Mouse (Mus musculus) gastrocnemius, adult 8-10 months (tissue): ENCODE results near the gene Tmem221. TPM values are rescaled to one million over a fixed set of nuclear protein-coding genes. Genes with fewer than 3 reads are reported as not detected.
"Not testable (repeated sequence)": the region's sequence is repeated elsewhere in the genome, so short reads cannot be mapped to it uniquely, and the experiment has no call there.

Experiments used
- DNase-seq, 2 experiments: peaks; one replicate each; pipeline ENCODE4 v3.0.0; 2022; ENCODE audit warnings: low spot score in 2 of 2
- total RNA-seq, 4 experiments: library from RNA; stranded (reverse); gene quantifications; 2 replicates each; pipeline ENCODE4 v1.2.4; 2022

Gene Tmem221
- total RNA-seq, 4 experiments from 2014 or later, result not detected

DNA sequence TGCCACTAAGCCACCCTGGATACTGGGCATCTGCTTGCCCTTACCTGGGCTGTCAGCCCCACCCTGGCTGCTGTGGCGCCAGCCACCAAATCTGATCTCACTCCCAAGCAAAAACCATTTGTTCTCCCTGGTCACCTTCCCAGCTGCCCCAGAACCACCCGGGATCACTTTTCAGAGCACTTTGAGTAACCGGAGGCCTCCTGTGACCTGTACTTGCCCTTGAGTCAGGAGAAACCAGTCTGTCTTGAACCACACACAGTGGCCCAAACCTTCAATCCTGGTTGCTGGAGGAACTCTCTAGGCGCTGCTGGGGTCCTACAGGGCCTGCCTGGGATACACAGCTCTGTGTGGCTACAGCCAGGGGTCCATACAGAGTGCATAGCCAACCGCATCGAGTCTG lies 5.9 kb downstream of the Tmem221 start:
- no peak for DNase-seq

- no peak for DNase-seq
Measured at GRCm38 (mm10) chr8:71550754-71551153, 7.9 kb downstream of the Tmem221 start.

DNA sequence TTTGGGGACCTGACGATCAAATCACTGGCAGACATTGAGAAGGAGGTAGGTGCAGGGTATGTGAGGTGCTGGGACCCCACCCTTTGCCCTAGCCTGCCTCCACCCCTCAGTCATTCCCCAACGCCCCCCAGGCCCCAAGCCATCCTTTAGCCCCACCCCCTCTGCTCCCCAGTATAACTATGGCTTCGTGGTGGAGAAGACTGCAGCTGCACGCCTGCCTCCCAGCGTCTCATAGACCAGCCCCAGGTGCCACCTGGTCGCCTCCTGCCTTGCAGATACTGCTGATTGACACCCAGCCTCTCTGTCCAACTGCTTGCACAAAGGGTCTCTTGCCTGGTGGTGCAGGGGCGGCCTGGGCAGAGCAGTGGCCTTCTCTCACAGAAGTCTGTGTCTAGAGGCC lies 11.1 kb downstream of the Tmem221 start:
- DNase-seq, result no peak

DNA sequence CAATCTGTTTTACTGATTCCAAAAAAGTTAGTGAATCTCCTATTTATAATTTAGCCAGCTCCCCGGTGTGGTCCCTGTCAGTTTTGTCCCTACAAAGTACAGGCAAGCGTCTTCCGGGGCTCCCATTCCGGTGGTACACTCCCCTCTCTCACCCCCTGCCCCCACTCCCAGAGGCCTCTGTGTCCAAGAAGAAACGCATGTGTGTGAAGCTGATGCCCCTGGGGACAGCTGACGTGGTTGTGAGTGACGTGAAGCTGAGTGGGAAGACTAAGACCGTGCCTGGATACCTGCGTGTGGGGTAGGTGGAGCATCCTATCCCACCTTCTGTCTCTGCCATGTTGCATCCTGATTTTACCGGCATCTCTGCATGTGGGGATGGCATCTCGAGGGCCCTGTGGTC lies 13.6 kb downstream of the Tmem221 start:
- DNase-seq, result no peak

- DNase-seq, result no peak
Measured at GRCm38 (mm10) chr8:71543755-71544154, 14.9 kb downstream of the Tmem221 start.

DNA sequence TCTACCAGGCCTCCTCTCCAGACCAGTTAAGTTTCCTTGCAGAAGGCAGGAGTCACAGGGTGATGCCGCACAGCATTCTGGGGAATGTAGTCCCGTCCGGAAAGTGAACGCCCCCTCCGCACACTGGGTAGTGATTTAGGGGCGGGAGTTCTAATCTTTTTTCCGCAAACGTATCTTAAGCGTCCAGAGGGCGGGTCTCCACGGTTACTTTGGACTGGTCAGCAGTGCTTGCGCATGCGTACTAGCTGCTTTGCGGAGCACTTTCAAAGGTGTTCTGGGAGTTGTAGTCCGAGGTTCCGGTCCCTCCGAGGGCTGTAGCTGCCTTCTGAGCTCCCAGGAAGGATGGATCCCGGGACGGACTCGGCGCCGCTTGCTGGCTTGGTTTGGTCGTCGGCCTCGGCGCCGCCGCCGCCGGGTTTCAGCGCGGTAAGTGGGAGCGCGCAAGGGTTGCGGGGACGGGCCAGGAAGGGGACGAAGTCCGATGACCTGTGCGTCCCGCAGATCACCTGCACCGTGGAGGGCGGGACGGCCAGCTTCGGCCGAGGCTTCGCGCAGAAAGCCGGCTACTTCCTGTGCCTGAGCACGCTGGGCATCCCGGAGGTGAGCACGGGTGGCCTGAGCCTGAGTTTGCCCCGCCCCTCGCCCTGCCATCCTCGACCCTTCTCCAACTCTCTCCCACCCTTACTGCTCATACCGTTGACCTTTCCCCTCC lies 15.9 kb downstream of the Tmem221 start, which contains the start of gene Mvb12a:
Gene Mvb12a (plus strand): TSS at position 291 of the 712 bp plus-strand sequence.
- DNase-seq, result peak; percentile 95 to 97

DNA sequence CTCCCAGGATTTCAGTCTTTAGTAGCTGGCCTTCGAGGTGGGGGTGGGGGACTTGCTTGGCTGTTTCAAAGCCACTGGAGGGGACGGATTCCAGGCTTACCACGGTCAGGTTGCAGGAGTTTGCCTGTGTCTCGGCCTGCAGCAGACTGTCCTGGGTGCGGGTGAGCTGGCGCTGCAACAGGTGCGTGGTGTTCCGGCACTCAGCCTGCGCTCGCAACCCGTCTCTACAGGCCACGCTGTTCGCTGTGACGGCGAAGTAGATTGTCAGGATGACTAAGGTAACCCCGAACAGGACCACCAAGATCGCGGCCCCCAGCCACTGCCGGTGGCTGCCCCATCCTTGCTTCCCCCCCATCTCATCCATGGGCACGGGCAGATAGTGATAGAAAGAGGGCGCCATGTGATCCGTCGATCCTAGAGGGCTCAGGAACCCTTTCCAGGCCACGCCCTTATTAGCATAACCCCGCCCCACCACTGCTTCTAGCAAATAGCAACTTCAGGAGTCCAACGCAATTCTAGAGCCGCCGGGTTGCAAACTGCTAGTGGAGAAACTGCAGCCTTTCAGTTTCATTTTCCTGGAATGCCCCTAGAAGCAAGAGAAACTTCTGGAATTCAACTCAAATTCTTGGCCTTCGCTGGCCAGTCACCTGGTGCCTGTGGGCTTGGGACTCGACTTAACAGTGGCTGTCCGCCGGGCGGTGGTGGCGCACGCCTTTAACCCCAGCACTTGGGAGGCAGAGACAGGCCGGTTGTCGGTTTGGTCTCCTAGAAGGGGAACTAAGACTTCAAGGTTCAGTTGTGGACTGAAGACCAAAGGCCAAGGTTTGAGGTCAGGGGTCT lies 21.4 kb downstream of the Tmem221 start, which contains the start of gene Bst2:
Gene Bst2 (minus strand): TSS at position 429 of the 840 bp plus-strand sequence.
- DNase-seq, result peak; percentile 77 to 84

DNA sequence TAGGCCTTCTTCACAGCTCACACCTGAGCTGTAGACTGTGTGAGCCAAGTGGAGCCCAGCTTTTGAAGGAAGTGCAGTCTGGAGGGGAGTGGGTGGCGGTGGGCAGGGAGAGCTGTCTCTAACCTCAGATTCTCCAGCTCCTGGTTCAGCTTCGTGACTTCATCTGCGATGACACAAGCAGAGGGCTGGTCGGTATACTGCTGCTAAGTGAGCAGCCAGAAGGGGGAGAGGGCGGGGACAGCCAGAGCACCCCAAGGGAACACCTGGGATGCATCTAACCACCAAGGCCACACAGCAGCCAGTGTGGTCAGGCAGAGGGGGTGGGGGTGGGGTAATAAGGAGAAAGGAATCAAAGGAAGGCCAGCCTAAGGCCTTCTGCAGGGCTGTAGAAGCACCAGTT lies 23.0 kb downstream of the Tmem221 start:
- no peak for DNase-seq

DNA sequence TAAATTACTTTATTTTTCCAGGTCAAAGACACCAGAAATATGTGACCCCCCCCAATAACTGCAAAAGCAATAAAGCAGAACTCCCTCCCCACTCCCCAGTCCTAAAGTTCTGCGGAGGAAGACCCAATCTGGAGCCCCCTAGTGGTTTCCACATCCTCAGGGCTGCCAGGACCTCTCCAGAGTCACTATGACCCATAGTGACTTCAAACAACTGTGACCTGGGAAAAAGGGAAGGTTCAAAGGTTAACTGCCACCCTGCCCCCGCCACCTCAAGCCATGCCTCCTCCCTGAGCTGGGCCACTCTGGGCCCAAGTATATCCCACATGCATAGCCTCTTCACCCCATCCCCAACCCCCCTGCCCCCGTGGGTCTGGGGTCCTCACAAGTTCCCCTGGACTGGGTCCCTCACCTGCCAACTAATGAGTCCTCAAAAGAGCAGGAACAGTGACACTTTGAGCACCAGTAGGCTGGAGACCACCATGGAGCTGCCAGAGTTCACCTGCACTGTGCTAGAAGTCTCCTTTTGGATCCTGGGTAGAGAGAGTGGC lies 24.3 kb downstream of the Tmem221 start:
- no peak for DNase-seq

DNA sequence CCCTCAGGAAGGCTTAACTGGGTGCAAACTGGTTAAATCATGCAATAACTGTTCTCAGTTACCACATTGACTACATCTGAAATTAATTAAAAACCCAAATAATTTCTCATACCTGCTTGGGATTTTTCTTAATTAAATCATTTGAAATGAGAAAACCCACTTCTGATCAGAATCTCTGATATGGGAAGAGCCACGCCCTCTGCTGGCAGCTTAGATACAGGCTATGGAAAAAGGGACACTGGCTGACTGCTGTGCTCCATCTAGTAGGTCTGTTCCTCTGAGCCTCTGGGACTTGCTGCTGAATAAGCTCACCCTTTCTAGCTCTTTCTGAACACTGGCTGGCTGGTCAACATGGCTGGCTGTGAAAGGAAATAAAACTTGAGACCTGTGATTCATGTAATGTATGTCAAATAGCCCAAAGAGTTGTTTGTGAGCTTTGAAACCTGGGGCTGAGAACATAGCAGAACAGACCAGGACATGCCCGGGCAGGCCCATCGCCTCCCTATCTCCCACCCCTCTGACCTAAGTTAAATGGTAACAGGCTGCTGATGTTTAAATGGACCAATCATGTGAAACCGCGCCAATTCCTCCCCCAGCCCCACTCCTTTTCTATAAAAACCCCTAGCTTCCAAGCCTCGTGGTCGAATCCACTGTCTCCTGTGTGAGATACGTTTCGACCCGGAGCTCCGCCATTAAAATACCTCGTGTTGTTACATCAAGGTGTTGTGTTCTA lies 27.8 kb downstream of the Tmem221 start:
- DNase-seq, result not testable (repeated sequence)

DNA sequence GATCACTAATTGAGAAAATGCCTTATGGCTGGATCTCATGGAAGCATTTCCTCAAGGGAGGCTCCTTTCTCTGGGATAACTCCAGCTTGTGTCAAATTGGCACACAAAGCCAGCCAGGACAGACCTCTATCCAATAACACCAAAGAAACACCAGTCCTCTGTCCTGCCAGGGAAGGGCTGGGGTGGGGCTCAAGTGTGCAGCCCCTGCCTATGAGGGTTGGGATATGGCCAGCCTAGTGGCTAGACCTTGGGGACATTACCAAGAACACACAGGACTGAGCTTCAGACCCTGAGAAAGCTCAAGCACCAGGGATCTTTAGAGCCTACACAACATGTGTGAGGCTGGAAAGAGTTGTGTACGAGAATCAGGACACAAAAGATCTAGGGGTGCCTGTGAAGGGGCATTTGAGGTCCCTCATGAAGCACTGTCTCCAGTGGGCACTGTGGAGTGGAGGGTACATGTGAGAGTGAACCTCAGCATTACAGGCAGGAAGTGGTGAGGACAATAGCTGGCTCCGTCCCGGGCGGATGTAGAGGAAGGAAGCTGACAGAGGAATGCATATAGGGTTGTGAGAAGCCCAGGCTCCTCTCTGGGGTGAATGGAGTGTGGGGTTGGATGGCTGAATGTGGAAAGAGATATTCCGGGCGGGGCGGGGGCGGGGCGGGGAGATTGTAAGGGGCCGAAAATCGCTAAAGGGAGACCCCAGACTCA lies 30.2 kb downstream of the Tmem221 start:
- DNase-seq, result no peak

DNA sequence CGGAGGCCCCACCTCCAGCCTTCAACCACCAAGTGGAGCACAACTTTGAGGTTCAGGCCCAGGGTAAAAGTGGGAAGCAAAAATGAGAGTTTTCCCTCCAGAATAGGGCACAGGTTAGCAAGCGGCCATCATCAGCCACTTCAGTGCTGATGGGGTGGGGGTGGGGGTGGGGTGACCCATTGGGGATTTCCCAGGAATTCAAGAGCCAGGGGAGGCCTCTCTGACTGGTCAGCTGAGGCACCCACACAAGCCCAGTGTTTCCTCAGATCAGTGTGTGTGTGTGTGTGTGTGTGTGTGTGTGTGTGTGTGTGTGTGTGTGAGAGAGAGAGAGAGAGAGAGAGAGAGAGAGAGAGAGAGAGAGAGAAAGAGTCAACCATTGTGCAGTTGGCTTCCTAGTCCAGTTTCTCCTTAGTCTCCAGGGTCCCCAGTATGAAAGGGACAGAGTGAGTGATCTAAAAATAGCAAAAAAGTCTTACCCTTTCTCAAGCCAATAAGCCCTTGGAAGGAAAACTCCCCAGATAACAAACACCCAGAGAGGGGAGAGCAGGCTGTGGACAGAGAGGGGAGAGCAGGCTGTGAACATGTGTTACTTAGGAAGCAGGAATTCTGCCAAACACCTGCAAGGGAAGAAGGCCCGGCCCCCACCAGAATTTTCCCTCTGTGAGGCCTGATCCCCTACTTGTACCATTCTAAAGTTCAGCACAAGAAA lies 31.4 kb downstream of the Tmem221 start:
- no peak for DNase-seq

- DNase-seq, result no peak
Measured at GRCm38 (mm10) chr8:71526272-71526671, 32.4 kb downstream of the Tmem221 start.

DNA sequence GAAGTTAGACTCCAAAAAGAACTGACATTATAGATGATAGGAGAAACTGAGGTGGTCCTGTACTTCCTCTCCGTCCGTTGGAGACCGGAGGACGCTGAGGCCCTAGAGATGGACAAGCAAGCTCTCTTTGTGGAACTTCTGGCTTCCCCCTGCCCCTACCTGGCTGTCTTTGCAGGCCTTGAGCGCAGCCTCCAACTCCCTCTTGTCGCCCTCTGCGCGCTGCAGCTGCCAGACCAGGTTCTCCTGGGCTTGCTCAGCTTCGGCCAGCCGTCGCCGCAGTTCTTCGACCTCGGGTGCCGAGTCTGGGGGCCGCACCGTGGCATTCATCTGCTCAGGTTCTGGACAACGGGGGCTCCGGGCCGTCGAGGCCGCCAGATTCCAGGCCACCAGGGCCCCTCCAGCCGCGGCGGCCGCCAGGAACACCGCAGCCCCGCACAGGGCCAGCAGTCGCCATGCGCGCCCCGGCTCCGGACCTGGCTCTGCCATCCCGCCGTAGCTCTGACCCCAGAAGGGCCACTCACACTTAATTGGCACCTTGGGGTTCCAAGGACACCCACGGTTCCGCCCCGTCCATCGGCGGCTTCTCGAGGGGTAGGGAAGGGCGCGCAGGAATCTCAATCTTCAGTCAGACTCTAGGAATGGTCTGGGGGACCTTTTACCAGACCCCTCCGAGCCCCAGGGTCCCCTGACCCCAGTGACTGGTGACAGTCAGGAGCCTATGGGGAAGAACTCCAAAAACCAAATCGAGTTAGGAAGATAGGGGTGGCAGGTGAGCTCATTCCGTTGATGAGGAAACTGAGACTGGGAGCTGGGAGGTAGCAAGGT lies 33.2 kb downstream of the Tmem221 start, which contains the start of gene Ccdc194:
Gene Ccdc194 (minus strand): TSS at position 486 of the 825 bp plus-strand sequence.
- no peak for DNase-seq

- peak; percentile 91 to 93 for DNase-seq
Measured at GRCm38 (mm10) chr8:71521634-71522033, 37.0 kb downstream of the Tmem221 start.

- not testable (repeated sequence) for DNase-seq
Measured at GRCm38 (mm10) chr8:71519037-71519825, 39.4 kb downstream of the Tmem221 start.

- no peak for DNase-seq
Measured at GRCm38 (mm10) chr8:71516786-71517185, 41.9 kb downstream of the Tmem221 start.

DNA sequence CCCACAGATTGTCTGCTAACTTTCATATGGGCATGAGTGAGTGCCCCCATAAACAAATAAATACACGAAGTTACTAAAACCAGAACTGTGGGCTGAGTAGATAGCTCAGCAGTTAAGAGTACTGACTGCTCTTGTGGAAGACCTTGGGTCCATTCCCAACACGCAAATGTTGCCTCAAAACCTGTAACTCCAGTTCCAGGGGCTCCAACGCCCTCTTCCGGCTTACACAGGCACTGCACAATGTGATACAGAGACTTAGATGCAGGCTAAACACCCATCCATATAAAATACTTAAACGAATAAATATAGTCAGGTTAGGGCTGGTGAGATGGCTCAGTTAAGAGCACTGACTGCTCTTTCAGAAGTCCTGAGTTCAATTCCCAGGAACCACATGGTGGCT lies 43.6 kb downstream of the Tmem221 start:
- no peak for DNase-seq
